Mouse (Mus musculus): ENCODE measurements around the gene Nup62. TPM values are rescaled to one million over a fixed set of nuclear protein-coding genes. Genes with fewer than 3 reads are reported as not detected.
A peak's percentile ranks its signal among the peaks of the same experiment; 100 is the strongest.

The Nup62 gene
- polyA plus RNA-seq, 1 experiment from 2014 or later, result 25.4 TPM

DNA sequence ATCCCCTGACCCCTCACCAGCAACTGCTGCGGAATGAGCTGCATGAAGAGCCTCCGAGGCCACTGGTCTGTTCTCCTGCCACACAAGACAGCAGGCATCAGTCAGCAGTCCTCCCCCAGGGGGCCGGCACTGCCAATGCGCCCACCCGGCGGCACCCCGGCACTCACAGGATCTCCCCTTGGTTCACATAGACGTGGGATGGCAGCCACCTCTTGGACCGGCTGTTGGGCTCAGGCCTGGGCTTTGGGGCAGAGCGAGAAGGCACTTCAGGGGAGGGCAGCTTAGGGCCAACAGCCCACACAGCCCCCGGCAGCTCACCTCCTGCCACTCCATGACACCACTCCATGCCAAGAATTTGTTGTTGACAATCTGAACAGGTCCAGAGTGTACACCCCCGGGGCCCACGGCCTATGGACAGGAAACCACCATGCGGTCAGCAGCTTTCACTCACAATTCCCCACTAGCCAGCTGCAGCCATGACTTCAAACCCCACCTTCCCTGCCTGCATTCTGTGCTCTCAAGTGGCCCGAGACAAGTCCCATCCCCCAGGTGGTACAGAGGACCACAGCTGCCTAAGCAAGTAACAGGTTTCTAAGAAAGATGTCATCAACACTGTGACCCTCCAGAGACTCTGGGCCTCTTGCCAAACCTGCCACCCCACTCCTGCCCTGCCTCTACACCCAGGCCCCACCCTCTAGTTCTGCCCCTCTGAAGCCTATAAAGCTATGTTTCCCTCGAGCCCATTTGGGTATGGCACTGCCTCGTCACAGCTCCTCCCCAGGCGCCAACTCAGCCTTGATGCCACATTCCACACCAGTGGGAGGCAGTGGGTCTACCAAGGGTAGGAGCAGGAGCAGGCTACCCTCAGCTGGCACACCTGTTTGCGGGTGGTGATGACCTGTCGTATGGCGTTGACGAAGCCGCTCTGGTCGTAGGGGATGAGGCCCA is 49.0 kb downstream of the Nup62 start:
- Histone ChIP-seq H3K9me3 (ENCODE audit: control insufficient read depth, low read length) (no peaks in the 10 kb centered on the region), H3K9ac (no peak overlapping the region), H3K27ac (no peak overlapping the region), H3K36me3 (replicated peaks; ENCODE audit: control insufficient read depth, insufficient read depth) (peaks cover 61% of the 10 kb centered on the region), H3K4me1 (replicated peaks; ENCODE audit: control insufficient read depth, insufficient read depth, low read length) (peaks cover 30% of the 10 kb centered on the region), H3K4me2 (replicated peaks) (0 out of 2 replicates have a peak overlapping the region, but pooled peaks have one; percentile 89), H3K4me3 (replicated peaks; ENCODE audit: low read length) (no peak overlapping the region), H3K27me3 (ENCODE audit: control insufficient read depth, insufficient read depth, low read length) (no peaks in the 10 kb centered on the region)
- ATAC-seq (ENCODE audit: low FRiP score) (no peak), DNase-seq (ENCODE audit: low spot score) (no peak)
- 82% methylated on average over 24 of the region's 24 CpGs for WGBS

GRCm38 (mm10) chr7:44866276-44867009 is 50.6 kb downstream of the Nup62 start:
- peak; percentile 54 for DNase-seq (ENCODE audit: low spot score)
- Histone ChIP-seq H3K4me2 (replicated peaks) (peak overlapping the region; percentile 89), H3K36me3 (replicated peaks; ENCODE audit: control insufficient read depth, insufficient read depth) (peaks cover 55% of the 10 kb centered on the region), H3K9ac (peak overlapping the region; percentile 44), H3K9me3 (ENCODE audit: control insufficient read depth, low read length) (no peaks in the 10 kb centered on the region), H3K27me3 (ENCODE audit: control insufficient read depth, insufficient read depth, low read length) (no peaks in the 10 kb centered on the region), H3K4me1 (replicated peaks; ENCODE audit: control insufficient read depth, insufficient read depth, low read length) (peaks cover 37% of the 10 kb centered on the region), H3K27ac (0 out of 2 replicates have a peak overlapping the region, but pooled peaks have one; percentile 11), H3K4me3 (replicated peaks; ENCODE audit: low read length) (peak overlapping the region; percentile 96; the same call in 1 of the 2 replicates)
- WGBS, result 61% methylated on average over 15 of the region's 15 CpGs
- no peak for ATAC-seq (ENCODE audit: low FRiP score)

GRCm38 (mm10) chr7:44867010-44867702 is 51.3 kb downstream of the Nup62 start:
- Histone ChIP-seq H3K4me1 (replicated peaks; ENCODE audit: control insufficient read depth, insufficient read depth, low read length) (peaks cover 37% of the 10 kb centered on the region), H3K9ac (peak overlapping the region; percentile 100), H3K9me3 (ENCODE audit: control insufficient read depth, low read length) (no peaks in the 10 kb centered on the region), H3K36me3 (replicated peaks; ENCODE audit: control insufficient read depth, insufficient read depth) (peaks cover 48% of the 10 kb centered on the region), H3K4me2 (replicated peaks) (peak overlapping the region; percentile 89), H3K4me3 (replicated peaks; ENCODE audit: low read length) (peak overlapping the region; percentile 96), H3K27ac (no peak overlapping the region), H3K27me3 (ENCODE audit: control insufficient read depth, insufficient read depth, low read length) (no peaks in the 10 kb centered on the region)
- no peak for DNase-seq (ENCODE audit: low spot score)
- ATAC-seq (ENCODE audit: low FRiP score), result no peak
- 67% methylated on average over 18 of the region's 19 CpGs for WGBS

DNA sequence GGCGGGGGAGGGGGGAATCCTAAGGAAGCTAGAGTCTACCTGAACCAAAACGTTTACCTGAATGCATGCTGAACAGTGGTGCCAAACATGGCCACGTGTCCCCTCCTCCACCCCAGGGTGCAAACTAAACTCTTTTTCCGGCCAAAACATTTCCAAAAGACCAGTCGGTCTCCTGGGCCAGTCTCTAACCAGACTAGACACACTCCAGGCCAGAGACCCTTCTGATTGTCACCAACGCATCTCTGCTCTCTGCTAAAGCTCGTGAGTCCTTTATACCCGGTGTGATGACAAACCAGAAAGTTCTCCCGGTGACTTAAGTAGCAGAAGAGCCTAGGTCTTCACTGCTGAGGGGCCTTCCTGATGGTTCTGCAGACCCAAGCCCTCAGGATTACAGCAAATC is 51.9 kb downstream of the Nup62 start:
- peaks cover 42% of the 10 kb centered on the region for H3K36me3 ChIP-seq (replicated peaks; ENCODE audit: control insufficient read depth, insufficient read depth)
- WGBS, result 54% methylated on average over 9 of the region's 9 CpGs
- DNase-seq (ENCODE audit: low spot score) (no peak), ATAC-seq (ENCODE audit: low FRiP score) (no peak)
- H3K27ac ChIP-seq, result no peak overlapping the region
- H3K9ac ChIP-seq, result peak overlapping the region; percentile 100
- peak overlapping the region; percentile 96 for H3K4me3 ChIP-seq (replicated peaks; ENCODE audit: low read length)
- peak overlapping the region; percentile 89 for H3K4me2 ChIP-seq (replicated peaks)
- H3K9me3 ChIP-seq (ENCODE audit: control insufficient read depth, low read length), result no peaks in the 10 kb centered on the region
- no peaks in the 10 kb centered on the region for H3K27me3 ChIP-seq (ENCODE audit: control insufficient read depth, insufficient read depth, low read length)
- H3K4me1 ChIP-seq (replicated peaks; ENCODE audit: control insufficient read depth, insufficient read depth, low read length), result peaks cover 37% of the 10 kb centered on the region

DNA sequence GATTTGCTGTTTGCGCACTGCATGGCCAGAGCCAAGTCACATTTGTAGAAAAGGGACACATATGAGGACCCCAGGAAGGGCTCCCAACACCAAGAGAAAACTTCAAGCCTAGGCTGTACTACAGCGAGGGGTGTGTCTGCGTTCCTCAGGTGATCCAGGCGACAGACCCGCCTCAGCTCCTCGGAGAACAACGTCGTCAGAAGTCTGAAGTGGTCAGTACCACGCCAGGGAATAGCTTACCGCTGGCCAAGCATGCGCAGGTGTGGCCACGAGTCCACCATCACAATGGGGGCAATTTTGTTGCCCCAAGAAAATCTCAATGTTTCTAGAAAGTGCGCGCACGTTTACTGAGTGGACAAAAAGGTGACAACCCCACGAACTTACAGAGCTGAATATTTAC is 52.6 kb downstream of the Nup62 start:
- Histone ChIP-seq H3K4me2 (replicated peaks) (peak overlapping the region; percentile 89), H3K27me3 (ENCODE audit: control insufficient read depth, insufficient read depth, low read length) (no peaks in the 10 kb centered on the region), H3K4me3 (replicated peaks; ENCODE audit: low read length) (peak overlapping the region; percentile 96), H3K4me1 (replicated peaks; ENCODE audit: control insufficient read depth, insufficient read depth, low read length) (peaks cover 37% of the 10 kb centered on the region), H3K27ac (peak overlapping the region; percentile 100), H3K9me3 (ENCODE audit: control insufficient read depth, low read length) (no peaks in the 10 kb centered on the region), H3K9ac (peak overlapping the region; percentile 100), H3K36me3 (replicated peaks; ENCODE audit: control insufficient read depth, insufficient read depth) (peaks cover 35% of the 10 kb centered on the region)
- ATAC-seq (ENCODE audit: low FRiP score), result no peak
- DNase-seq (ENCODE audit: low spot score), result no peak
- 6% methylated on average over 16 of the region's 16 CpGs for WGBS

- peaks cover 29% of the 10 kb centered on the region for H3K36me3 ChIP-seq (replicated peaks; ENCODE audit: control insufficient read depth, insufficient read depth)
- H3K27me3 ChIP-seq (ENCODE audit: control insufficient read depth, insufficient read depth, low read length), result no peaks in the 10 kb centered on the region
- H3K4me3 ChIP-seq (replicated peaks; ENCODE audit: low read length), result peak overlapping the region; percentile 96
- peak overlapping the region; percentile 100 for H3K27ac ChIP-seq
- peak; percentile 9; the same call in 1 of the 2 replicates for ATAC-seq (ENCODE audit: low FRiP score)
- peaks cover 37% of the 10 kb centered on the region for H3K4me1 ChIP-seq (replicated peaks; ENCODE audit: control insufficient read depth, insufficient read depth, low read length)
- peak; percentile 56 for DNase-seq (ENCODE audit: low spot score)
- peak overlapping the region; percentile 89 for H3K4me2 ChIP-seq (replicated peaks)
- under 1% methylated on average over 94 of the region's 108 CpGs for WGBS
- peak overlapping the region; percentile 100 for H3K9ac ChIP-seq
- no peaks in the 10 kb centered on the region for H3K9me3 ChIP-seq (ENCODE audit: control insufficient read depth, low read length)
Measured at GRCm38 (mm10) chr7:44868919-44869696, 53.2 kb downstream of the Nup62 start.

GRCm38 (mm10) chr7:44869697-44870528 is 54.0 kb downstream of the Nup62 start, which contains the start of gene Ptov1:
Gene Ptov1, minus strand, starts transcription at chr7:44869788.
- Histone ChIP-seq H3K4me2 (replicated peaks) (peak within 1 kb of the TSS; percentile 89), H3K4me1 (replicated peaks; ENCODE audit: control insufficient read depth, insufficient read depth, low read length) (peaks cover 37% of the 10 kb centered on the region), H3K4me3 (replicated peaks; ENCODE audit: low read length) (peak within 1 kb of the TSS; percentile 96), H3K9ac (peak within 1 kb of the TSS; percentile 100), H3K36me3 (replicated peaks; ENCODE audit: control insufficient read depth, insufficient read depth) (peaks cover 21% of the 10 kb centered on the region), H3K27me3 (ENCODE audit: control insufficient read depth, insufficient read depth, low read length) (no peaks in the 10 kb centered on the region), H3K9me3 (ENCODE audit: control insufficient read depth, low read length) (no peaks in the 10 kb centered on the region), H3K27ac (peak within 1 kb of the TSS; percentile 100)
- WGBS, result 10% methylated on average over 29 of the region's 29 CpGs
- peak; percentile 92 for DNase-seq (ENCODE audit: low spot score)
- peak; percentile 95 for ATAC-seq (ENCODE audit: low FRiP score)

DNA sequence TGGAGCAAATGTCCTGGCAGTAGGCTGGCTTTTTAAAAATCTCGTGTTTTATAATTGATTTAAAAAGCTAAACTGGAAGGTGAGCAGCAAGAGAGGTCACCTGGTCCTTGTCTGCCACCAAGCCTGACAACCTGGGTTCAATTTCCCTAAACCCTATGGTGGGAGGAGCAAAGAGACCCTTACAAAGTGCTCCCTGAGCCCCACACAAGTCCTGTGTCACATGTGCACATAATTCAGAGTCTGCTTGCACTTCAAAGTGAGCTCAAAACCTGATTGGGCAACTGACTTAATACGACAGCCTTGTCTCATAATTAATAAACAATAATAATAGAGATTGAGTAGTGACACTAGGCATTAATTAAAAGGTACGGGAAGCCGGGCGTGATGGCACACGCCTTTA is 54.7 kb downstream of the Nup62 start:
- H3K9me3 ChIP-seq (ENCODE audit: control insufficient read depth, low read length), result no peaks in the 10 kb centered on the region
- no peak for DNase-seq (ENCODE audit: low spot score)
- H3K4me2 ChIP-seq (replicated peaks), result peak overlapping the region; percentile 89
- peak overlapping the region; percentile 100 for H3K27ac ChIP-seq
- ATAC-seq (ENCODE audit: low FRiP score), result no peak
- H3K4me1 ChIP-seq (replicated peaks; ENCODE audit: control insufficient read depth, insufficient read depth, low read length), result peaks cover 35% of the 10 kb centered on the region
- H3K36me3 ChIP-seq (replicated peaks; ENCODE audit: control insufficient read depth, insufficient read depth), result peaks cover 14% of the 10 kb centered on the region
- peak overlapping the region; percentile 100 for H3K9ac ChIP-seq
- H3K27me3 ChIP-seq (ENCODE audit: control insufficient read depth, insufficient read depth, low read length), result no peaks in the 10 kb centered on the region
- WGBS, result 79% methylated on average over 6 of the region's 6 CpGs
- H3K4me3 ChIP-seq (replicated peaks; ENCODE audit: low read length), result peak overlapping the region; percentile 96; the same call in 1 of the 2 replicates
